Mouse (Mus musculus) testis, adult 2 months (tissue): ENCODE measurements around the gene Fhit.

Experiments used
- CTCF ChIP-seq: fragments of 200-500 bp; IDR thresholded peaks from 2 replicates; pipeline ENCODE4 v1.5.1; 2012; ENCODE audit warnings: low read depth, mild to moderate bottlenecking, inconsistent platforms, low read length, moderate library complexity; ENCODE audit not compliant: control insufficient read depth, insufficient read depth, insufficient replicate concordance
- POLR2A ChIP-seq: fragments of 200-500 bp; IDR thresholded peaks from 2 replicates; pipeline ENCODE4 v1.6.1; 2012; ENCODE audit warnings: low read depth, mild to moderate bottlenecking, inconsistent platforms, low read length, moderate library complexity; ENCODE audit not compliant: control insufficient read depth

DNA sequence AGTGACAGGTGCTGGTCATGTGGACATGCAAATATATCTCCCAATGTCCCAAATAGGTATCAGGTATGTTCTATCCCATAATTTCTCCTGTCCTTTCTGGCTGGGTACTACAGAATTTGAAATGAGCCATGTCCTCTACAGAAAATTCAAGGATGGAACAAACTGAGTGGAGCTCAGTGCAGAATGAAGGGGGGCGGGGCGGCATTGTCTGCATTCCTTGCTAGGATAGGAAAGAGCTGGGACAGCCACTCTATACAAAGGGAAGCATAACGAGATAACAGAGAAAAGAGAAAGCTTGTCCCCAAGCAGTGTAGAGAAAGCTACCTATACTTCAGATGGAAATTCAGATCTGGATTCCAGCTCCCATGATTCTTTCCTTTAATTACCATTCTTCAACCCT, 1111.9 kb downstream of the Fhit start:
- TF ChIP-seq CTCF (no peak), POLR2A (no peak)
